Mouse (Mus musculus): ENCODE data around the gene Armh1. TPM values are rescaled to one million over a fixed set of nuclear protein-coding genes. Genes with fewer than 3 reads are reported as not detected.
A peak's percentile ranks its signal among the peaks of the same experiment; 100 is the strongest.
"Not testable (repeated sequence)": the region's sequence is repeated elsewhere in the genome, so short reads cannot be mapped to it uniquely, and the experiment has no call there.

Armh1 gene
- total RNA-seq, 2 experiments from 2014 or later = not detected

- no peak for ATAC-seq (replicated peaks; ENCODE audit: low FRiP score, poor library complexity, severe bottlenecking)
These were observed 22.3 kb downstream of the Armh1 start for GRCm38 (mm10) chr4:117229590-117229989.

- ATAC-seq (replicated peaks; ENCODE audit: low FRiP score, poor library complexity, severe bottlenecking) = no peak
These were observed 26.7 kb downstream of the Armh1 start for GRCm38 (mm10) chr4:117225250-117225649.

- ATAC-seq (replicated peaks; ENCODE audit: low FRiP score, poor library complexity, severe bottlenecking) = no peak
These were observed 27.8 kb downstream of the Armh1 start for GRCm38 (mm10) chr4:117224122-117224521.

DNA sequence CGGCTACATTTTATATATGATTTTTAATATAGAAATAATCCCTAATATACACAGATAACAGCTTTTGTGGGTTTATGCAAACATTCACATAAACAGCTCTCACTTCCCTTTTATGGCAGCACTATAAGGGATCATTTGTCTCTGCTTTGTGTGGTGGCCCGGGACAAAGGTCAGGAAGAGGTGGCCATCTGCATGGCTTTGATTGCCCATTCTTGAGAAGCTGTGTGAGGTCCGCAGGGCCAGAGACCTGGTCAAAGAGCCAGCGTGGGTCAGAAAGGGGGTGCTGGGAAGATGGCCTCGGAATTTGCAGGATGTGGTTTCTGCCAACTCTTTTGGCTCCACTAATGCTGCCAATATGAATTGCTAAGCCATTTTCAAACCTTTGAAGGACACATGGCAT, 28.9 kb downstream of the Armh1 start:
- ATAC-seq (replicated peaks; ENCODE audit: low FRiP score, poor library complexity, severe bottlenecking) = no peak

GRCm38 (mm10) chr4:117221836-117222235, 30.1 kb downstream of the Armh1 start:
- no peak for ATAC-seq (replicated peaks; ENCODE audit: low FRiP score, poor library complexity, severe bottlenecking)

DNA sequence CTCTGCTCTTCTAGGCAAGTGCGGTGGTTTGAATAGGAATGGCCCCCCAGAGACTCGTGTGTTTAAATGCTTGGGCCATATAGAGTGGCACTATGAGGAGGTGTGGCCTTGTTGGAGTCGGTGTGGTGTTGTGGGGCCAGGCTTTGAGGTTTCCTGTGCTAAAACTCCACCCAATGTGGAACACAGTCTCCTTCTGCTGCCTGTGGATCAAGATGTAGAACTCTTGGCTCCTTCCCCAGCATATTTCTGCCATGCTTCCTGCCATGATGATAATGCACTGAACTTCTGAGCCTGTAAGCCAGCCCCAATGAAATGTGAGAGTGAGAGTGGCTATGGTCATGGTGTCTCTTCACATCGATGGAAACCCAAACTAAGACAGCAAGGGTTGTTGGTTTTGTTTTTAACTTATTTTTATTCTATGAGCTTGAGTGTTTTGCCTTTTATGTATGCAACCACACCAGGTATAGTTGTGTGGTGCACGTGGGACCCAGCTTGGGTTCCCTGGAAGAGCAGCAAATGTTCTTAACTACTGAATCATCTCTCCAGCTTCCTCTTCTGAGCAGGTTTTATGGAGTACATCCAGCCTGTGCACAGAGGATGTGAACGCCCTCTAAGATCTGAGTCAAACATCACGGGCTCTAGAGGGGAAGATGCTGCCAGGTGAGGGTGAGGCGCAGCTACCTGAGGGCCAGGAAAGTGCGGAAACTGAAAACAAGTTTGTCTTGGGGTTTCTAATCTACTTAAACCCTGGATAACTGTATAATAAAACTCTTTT, 31.0 kb downstream of the Armh1 start:
- ATAC-seq (replicated peaks; ENCODE audit: low FRiP score, poor library complexity, severe bottlenecking) = no peak

- ATAC-seq (replicated peaks; ENCODE audit: low FRiP score, poor library complexity, severe bottlenecking) = peak; percentile 77
These were observed 33.3 kb downstream of the Armh1 start for GRCm38 (mm10) chr4:117218517-117219219.

- no peak for ATAC-seq (replicated peaks; ENCODE audit: low FRiP score, poor library complexity, severe bottlenecking)
These were observed 34.9 kb downstream of the Armh1 start for GRCm38 (mm10) chr4:117217029-117217428.

- no peak for ATAC-seq (replicated peaks; ENCODE audit: low FRiP score, poor library complexity, severe bottlenecking)
These were observed 37.7 kb downstream of the Armh1 start for GRCm38 (mm10) chr4:117214250-117214649.

- peak; percentile 67; the same call in 1 of the 2 replicates for ATAC-seq (replicated peaks; ENCODE audit: low FRiP score, poor library complexity, severe bottlenecking)
These were observed 41.5 kb downstream of the Armh1 start for GRCm38 (mm10) chr4:117210147-117211074.

DNA sequence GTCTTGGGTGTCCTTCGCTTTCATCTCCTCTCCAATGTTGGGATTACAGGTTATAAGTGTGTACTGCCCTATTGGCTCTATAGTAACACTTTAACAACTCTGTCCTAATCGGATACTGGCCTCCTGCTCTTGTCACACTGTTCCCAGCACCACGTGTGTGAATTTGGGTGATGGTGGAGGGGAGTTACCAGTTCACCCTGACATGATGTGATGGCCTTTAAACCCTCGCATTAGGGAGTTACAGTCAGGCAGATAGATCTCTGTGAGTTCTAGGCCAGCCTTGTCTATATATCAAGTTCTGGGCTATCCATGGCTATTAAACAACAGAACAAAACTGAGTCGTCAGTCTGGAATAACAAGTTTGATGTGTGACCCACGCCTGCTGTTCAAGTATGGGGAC, 42.3 kb downstream of the Armh1 start:
- no peak for ATAC-seq (replicated peaks; ENCODE audit: low FRiP score, poor library complexity, severe bottlenecking)

GRCm38 (mm10) chr4:117202992-117203354, 49.0 kb downstream of the Armh1 start:
- no peak for ATAC-seq (replicated peaks; ENCODE audit: low FRiP score, poor library complexity, severe bottlenecking)

- peak; percentile 68 for ATAC-seq (replicated peaks; ENCODE audit: low FRiP score, poor library complexity, severe bottlenecking)
These were observed 49.6 kb downstream of the Armh1 start for GRCm38 (mm10) chr4:117202046-117202991.

DNA sequence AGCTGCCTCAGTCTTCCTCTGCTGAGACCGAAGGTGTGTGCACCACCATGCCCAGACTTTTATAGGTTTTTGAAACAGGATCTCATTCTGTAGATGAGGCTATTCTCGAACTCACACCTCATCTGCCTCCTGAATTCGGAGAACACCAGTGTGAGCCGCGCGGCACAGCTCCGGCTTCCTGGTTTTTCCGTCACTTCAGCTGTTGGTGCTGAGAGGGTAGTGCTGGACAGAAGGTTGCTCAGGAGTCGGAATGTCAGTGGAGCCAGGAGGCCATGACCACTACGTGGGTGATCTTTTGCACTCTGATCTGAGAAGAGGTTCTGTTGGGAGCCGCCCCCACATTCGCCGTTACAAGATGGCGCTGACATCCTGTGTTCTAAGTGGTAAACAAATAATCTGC, 60.1 kb downstream of the Armh1 start:
- ATAC-seq (replicated peaks; ENCODE audit: low FRiP score, poor library complexity, severe bottlenecking) = no peak

- ATAC-seq (replicated peaks; ENCODE audit: low FRiP score, poor library complexity, severe bottlenecking) = no peak
These were observed 61.3 kb downstream of the Armh1 start for GRCm38 (mm10) chr4:117190660-117191059.

DNA sequence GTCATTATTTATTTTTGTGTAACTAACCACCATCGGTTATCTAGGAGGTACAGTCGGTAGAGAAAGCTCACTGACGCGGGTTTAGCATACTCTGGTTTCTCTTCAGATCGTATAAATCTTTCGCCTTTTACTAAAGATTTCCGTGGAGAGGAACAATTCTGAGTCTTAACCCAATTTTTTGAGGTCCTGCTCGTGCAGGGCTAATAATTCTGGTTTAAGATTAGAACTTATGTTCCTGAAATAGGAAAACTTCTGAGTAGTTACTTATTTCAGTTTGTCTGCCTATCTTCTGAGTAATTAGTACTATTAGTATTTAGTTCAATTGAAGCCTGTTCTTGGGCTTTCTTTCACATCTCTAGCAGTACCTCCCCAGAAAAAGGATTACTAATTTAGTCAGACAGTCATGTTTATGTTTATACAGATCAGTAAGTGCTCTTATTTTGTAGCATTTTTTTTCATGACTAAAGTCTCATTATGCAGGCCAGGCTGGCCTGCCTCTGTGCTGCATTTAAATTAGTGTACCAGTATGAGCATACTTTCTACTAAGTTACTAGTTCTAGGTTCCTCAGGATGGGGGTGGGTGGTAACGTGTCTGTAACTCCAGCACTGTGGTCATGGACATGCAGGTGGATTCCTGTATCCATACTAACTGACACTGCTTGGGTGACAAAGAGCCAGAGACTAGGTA, 61.9 kb downstream of the Armh1 start:
- ATAC-seq (replicated peaks; ENCODE audit: low FRiP score, poor library complexity, severe bottlenecking) = peak; percentile 76

DNA sequence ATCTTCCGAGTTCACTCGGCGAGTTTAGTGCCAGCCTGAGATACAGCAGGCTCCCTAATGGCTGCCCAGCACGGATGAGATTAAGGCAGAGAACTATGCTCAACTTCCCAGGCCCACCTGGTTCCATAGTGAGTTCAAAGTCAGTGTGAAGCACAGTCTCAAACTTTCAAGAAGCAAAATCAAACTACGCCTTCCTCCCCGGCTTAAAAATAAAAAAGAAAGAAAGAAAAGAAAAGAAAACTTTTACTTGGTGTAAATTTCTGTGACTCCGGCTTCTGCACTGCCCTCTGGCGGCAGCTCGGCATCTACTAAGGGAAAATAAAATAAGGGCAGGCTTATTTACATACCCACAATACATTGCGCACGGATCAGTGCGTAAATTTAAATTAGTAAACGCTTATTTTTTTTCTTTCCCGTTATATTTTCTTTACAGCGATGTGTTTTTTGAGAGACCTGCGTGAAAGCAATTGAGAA, 62.5 kb downstream of the Armh1 start:
- peak; percentile 85 for ATAC-seq (replicated peaks; ENCODE audit: low FRiP score, poor library complexity, severe bottlenecking)

- no peak; the same call in 1 of the 2 replicates for ATAC-seq (replicated peaks; ENCODE audit: low FRiP score, poor library complexity, severe bottlenecking)
These were observed 63.0 kb downstream of the Armh1 start for GRCm38 (mm10) chr4:117188969-117189368.

DNA sequence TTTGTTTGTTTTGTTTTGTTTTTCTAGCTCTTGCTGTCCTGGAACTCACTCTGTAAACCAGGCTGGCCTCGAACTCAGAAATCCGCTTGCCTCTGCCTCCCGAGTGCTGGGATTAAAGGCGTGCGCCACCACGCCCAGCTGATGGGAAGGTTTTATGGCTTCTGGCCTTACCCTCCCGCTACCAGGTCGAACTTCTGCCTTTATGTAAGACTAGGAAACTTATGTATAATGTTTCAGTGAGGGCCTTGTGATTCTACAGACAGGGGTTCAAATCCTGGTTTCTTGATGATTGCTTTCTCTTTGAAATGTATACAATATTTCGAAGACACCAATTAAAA, 69.2 kb downstream of the Armh1 start:
- not testable (repeated sequence) for ATAC-seq (replicated peaks; ENCODE audit: low FRiP score, poor library complexity, severe bottlenecking)

Measured in erythroid progenitor cell, adult 5-6 weeks (primary cell).